In genomic region chr9:55324516-55324915, GRCm38 (mm10) we compare ENCODE assay signal across 13 mouse cellular contexts. TPM values are rescaled to one million over a fixed set of nuclear protein-coding genes. Genes with fewer than 3 reads are reported as not detected.
DNase-seq lines count a peak whose midpoint lies in the region; TF ChIP-seq lines count a peak whose summit lies in the region.
"Had no signal": no experiment of that assay in that cellular context is flagged by ENCODE, and none has a peak within 500 bp of the region (broad histone marks: within the 10 kb centered on the region; RNA-seq: fewer than 3 reads in every experiment).

No protein-coding gene starts in this region.

- peaks cover 58% of the 10 kb centered on the region for H3K27me3 ChIP-seq in CH12.LX (replicated peaks)
- peaks cover 2% of the 10 kb centered on the region for H3K27me3 ChIP-seq in kidney, adult 2 months (replicated peaks; ENCODE audit: control insufficient read depth, insufficient read depth, low read length)

- no peak overlapping the region for H3K9ac ChIP-seq in CH12.LX (ENCODE audit: insufficient read depth, low read depth)
- H3K9ac ChIP-seq: liver, embryonic 12.5 days had no signal

- in situ Hi-C loops in CH12.LX (cut with MboI; ENCODE audit: low pct_ligation_motif_present, low pct_unique_long_range_greater_than_20kb, low sequenced_read_pairs) = no loop called here

- H3K4me2 ChIP-seq in CH12.LX (ENCODE audit: insufficient read depth, low read depth, poor library complexity, severe bottlenecking) = peak overlapping the region; percentile 82
- H3K4me2 ChIP-seq: liver, embryonic 12.5 days had no signal

- H3K4me1 ChIP-seq in CH12.LX (ENCODE audit: control insufficient read depth in 1 of 2, insufficient read depth in 2 of 2) = peaks cover 6 to 35% of the 10 kb centered on the region in 2 experiments
- H3K4me1 ChIP-seq in kidney, adult 2 months (ENCODE audit: control insufficient read depth, insufficient read depth, low read length) = no peaks in the 10 kb centered on the region

- TF ChIP-seq CTCF in CH12.LX (conservative IDR thresholded peaks at IDR 0.05 in 1 of 2, IDR thresholded peaks at IDR 0.05 in 1 of 2; ENCODE audit: low read depth in 2 of 2, low read length in 2 of 2) = peak; percentile 73 to 77
- no peak for TF ChIP-seq CTCF in kidney, adult 2 months (conservative IDR thresholded peaks at IDR 0.05; ENCODE audit: insufficient read depth, insufficient read length, low read depth, low read length)

- H3K27ac ChIP-seq in CH12.LX (ENCODE audit: insufficient read depth, low read depth) = no peak overlapping the region
- no peak overlapping the region for H3K27ac ChIP-seq in kidney, adult 2 months (ENCODE audit: insufficient read depth, low read depth, low read length)
- H3K27ac ChIP-seq: liver, embryonic 12.5 days had no signal

- H3K36me3 ChIP-seq in CH12.LX (replicated peaks in 1 of 2; ENCODE audit: control insufficient read depth in 1 of 2, insufficient read depth in 1 of 2, low read length in 1 of 2) = no peaks in the 10 kb centered on the region
- H3K36me3 ChIP-seq in kidney, adult 2 months (ENCODE audit: control insufficient read depth, insufficient read depth, low read length) = no peaks in the 10 kb centered on the region
- H3K36me3 ChIP-seq: liver, embryonic 12.5 days had no signal

- dilution Hi-C loops in CH12.LX (cut with MboI; ENCODE audit: extremely low pct_ligation_motif_present, extremely low pct_unique_long_range_greater_than_20kb, low sequenced_read_pairs) = no loop called here

- no peaks in the 10 kb centered on the region for H3K79me2 ChIP-seq in CH12.LX (replicated peaks; ENCODE audit: control insufficient read depth, extremely low read depth, insufficient read depth, poor library complexity, severe bottlenecking)

- WGBS in kidney, adult 2 months = 45% methylated on average over 10 of the region's 10 CpGs

- TF ChIP-seq RAD21 in CH12.LX (IDR thresholded peaks at IDR 0.05; ENCODE audit: low read depth, low read length) = peak; percentile 47

- TF ChIP-seq POLR2A in CH12.LX (IDR thresholded peaks at IDR 0.05; ENCODE audit: low read depth, low read length) = no peak
- no peak for TF ChIP-seq POLR2A in kidney, adult 2 months (IDR thresholded peaks at IDR 0.05; ENCODE audit: low read depth, low read length)

- peak; percentile 36; the same call in 1 of the 2 replicates for TF ChIP-seq EP300 in CH12.LX (IDR thresholded peaks at IDR 0.05; ENCODE audit: low read length)

- H3K9me3 ChIP-seq in CH12.LX (replicated peaks; ENCODE audit: low read length) = no peaks in the 10 kb centered on the region
- H3K9me3 ChIP-seq: liver, embryonic 12.5 days had no signal

- DNase-seq in embryo, embryonic 10.5 days (ENCODE audit: low spot score) = peak; percentile 19
- DNase-seq in embryo, embryonic 9.5 days (ENCODE audit: extremely low spot score) = no peak
- peak; percentile 10 to 30 for DNase-seq in left cerebral cortex, postnatal 25 days (ENCODE audit: low spot score in 2 of 2)
- DNase-seq in left cerebral cortex, postnatal 10 days (ENCODE audit: extremely low spot score in 1 of 2, low spot score in 2 of 2) = no peak
- peak; percentile 52 for DNase-seq in CH12.LX (ENCODE audit: extremely low read depth)
- peak; percentile 75 to 78 for DNase-seq in cerebellum, postnatal 14 days
- DNase-seq in yolk sac, embryonic 10.5 days (ENCODE audit: low spot score) = no peak
- no peak for DNase-seq in kidney, adult 2 months
- DNase-seq: B cell, adult 2 months; heart, adult 11 months; kidney, adult 11 months; thymus, postnatal 36 days had no signal

- H3K4me3 ChIP-seq in CH12.LX (replicated peaks in 1 of 3; ENCODE audit: low read depth in 2 of 3, low read length in 2 of 3, poor library complexity in 1 of 3) = no peak overlapping the region
- H3K4me3 ChIP-seq in kidney, adult 2 months (ENCODE audit: insufficient read depth, low read depth, low read length) = no peak overlapping the region
- H3K4me3 ChIP-seq: liver, embryonic 12.5 days had no signal

- intact Hi-C loops in left cerebral cortex, postnatal 25 days (cut with DNase I) = loop anchor here (2.0 to 10.0 kb wide), 2 partner anchors 68 to 210 kb away; partner anchors contain the start of gene Isl2
- intact Hi-C loops in left cerebral cortex, postnatal 10 days (cut with DNase I) = no loop called here

TF ChIP-seq in CH12.LX, 34 proteins besides CTCF, POLR2A, EP300 and RAD21:
- TF ChIP-seq IRF4 (IDR thresholded peaks at IDR 0.05; ENCODE audit: low read depth, low read length) (peak; percentile 32; the same call in 1 of the 2 replicates), MAX (IDR thresholded peaks at IDR 0.05; ENCODE audit: low read length) (peak; percentile 89), SIN3A (IDR thresholded peaks at IDR 0.05; ENCODE audit: low read length) (0 out of 2 replicates have a peak, but pooled peaks have one; percentile 37), UBTF (IDR thresholded peaks at IDR 0.05; ENCODE audit: low read depth, low read length) (no peak), NELFE (IDR thresholded peaks at IDR 0.05; ENCODE audit: low read depth, low read length) (no peak), MAZ (IDR thresholded peaks at IDR 0.05; ENCODE audit: low read depth, low read length) (0 out of 2 replicates have a peak, but pooled peaks have one; percentile 34), TBP (conservative IDR thresholded peaks at IDR 0.05; ENCODE audit: low read depth, low read length) (no peak), MAFK (IDR thresholded peaks at IDR 0.05; ENCODE audit: insufficient replicate concordance, low read length) (0 out of 2 replicates have a peak, but pooled peaks have one; percentile 6), PAX5 (IDR thresholded peaks at IDR 0.05; ENCODE audit: low read length) (no peak), SMC3 (IDR thresholded peaks at IDR 0.05; ENCODE audit: low read depth, low read length) (peak; percentile 66), ZKSCAN1 (IDR thresholded peaks at IDR 0.05; ENCODE audit: borderline replicate concordance, low read depth, low read length) (no peak), KAT2A (IDR thresholded peaks at IDR 0.05; ENCODE audit: insufficient replicate concordance, low read length) (no peak), GABPA (IDR thresholded peaks at IDR 0.05; ENCODE audit: insufficient replicate concordance, low read depth, low read length) (no peak), JUN (IDR thresholded peaks at IDR 0.05; ENCODE audit: insufficient read depth, low read depth, low read length) (no peak), ZMIZ1 (IDR thresholded peaks at IDR 0.05; ENCODE audit: low read depth, low read length) (no peak), MYC (IDR thresholded peaks at IDR 0.05; ENCODE audit: low read depth, low read length) (peak; percentile 91), MXI1 (IDR thresholded peaks at IDR 0.05; ENCODE audit: low read depth, low read length) (peak; percentile 75; the same call in 1 of the 2 replicates), CHD2 (IDR thresholded peaks at IDR 0.05; ENCODE audit: low read length) (no peak), ETS1 (conservative IDR thresholded peaks at IDR 0.05; ENCODE audit: low read depth, low read length) (peak; percentile 47), ZNF384 (IDR thresholded peaks at IDR 0.05; ENCODE audit: low read depth, low read length) (peak; percentile 66), BHLHE40 (IDR thresholded peaks at IDR 0.05; ENCODE audit: low read depth, low read length) (peak; percentile 82), MEF2A (IDR thresholded peaks at IDR 0.05; ENCODE audit: borderline replicate concordance, low read depth, low read length) (no peak), USF2 (conservative IDR thresholded peaks at IDR 0.05; ENCODE audit: low read depth, low read length) (no peak), HCFC1 (IDR thresholded peaks at IDR 0.05; ENCODE audit: low read depth, low read length) (no peak)

RNA-seq across cellular contexts. Expression of gene Nrg4, which starts 2.1 kb away (rescaled TPM):
- total RNA-seq in left cerebral cortex, postnatal 25 days (2021) = under 1 TPM; 0.37 to 0.46 TPM
- 1 to 10 TPM in 1 of 2 experiments, under 1 TPM in 1; 0.30 to 1.5 TPM for total RNA-seq in left cerebral cortex, postnatal 10 days (2021)
- 0.81 and 1.5 TPM in 2 replicates for total RNA-seq in CH12.LX (2012; rRNA removed)
- total RNA-seq in CH12.LX (2014; rRNA removed) = 1.2 and 1.6 TPM in 2 replicates
- polyA plus RNA-seq in CH12.LX (2012; ENCODE audit: insufficient read length, low read depth) = 1.7 and 1.8 TPM in 2 replicates
- polyA plus RNA-seq in kidney, adult 2 months (2012; rRNA removed) = 8.3 and 11.4 TPM in 2 replicates

RNA-seq across cellular contexts. Expression of gene Tmem266, which starts 2.2 kb away (rescaled TPM):
- total RNA-seq in left cerebral cortex, postnatal 25 days (2021) = 10 to 100 TPM in 1 of 2 experiments, 1 to 10 TPM in 1; 8.4 to 10.4 TPM
- total RNA-seq in left cerebral cortex, postnatal 10 days (2021) = 10 to 100 TPM; 13.4 to 13.6 TPM
- total RNA-seq in CH12.LX (2012; rRNA removed) = not detected in 2 replicates
- total RNA-seq in CH12.LX (2014; rRNA removed) = not detected in 2 replicates
- not detected in 2 replicates for polyA plus RNA-seq in CH12.LX (2012; ENCODE audit: insufficient read length, low read depth)
- polyA plus RNA-seq in kidney, adult 2 months (2012; rRNA removed) = 0.23 and 0.31 TPM in 2 replicates
- polyA plus RNA-seq: liver, embryonic 12.5 days had no signal

Comparison
In these comparisons a context has a peak if more than half of its experiments do, and no peak if none do; other contexts are left out.
1. DNase-seq: peak in embryo, embryonic 10.5 days (single experiment), left cerebral cortex, postnatal 25 days (2 of 2), CH12.LX (single experiment) and cerebellum, postnatal 14 days (2 of 2); none in embryo, embryonic 9.5 days (single experiment), left cerebral cortex, postnatal 10 days (0 of 2), yolk sac, embryonic 10.5 days (single experiment) and kidney, adult 2 months (single experiment).
2. RNA of gene Tmem266, which starts 2.2 kb away (total RNA-seq): 13.4 to 13.6 TPM in left cerebral cortex, postnatal 10 days and 8.4 to 10.4 TPM in left cerebral cortex, postnatal 25 days; not detected in CH12.LX; every median in the first group is over 4 times any median in the second.